Mouse (Mus musculus) urinary bladder, postnatal 0 days (tissue): Measurements from ENCODE around the gene Lasp1. TPM values are rescaled to one million over a fixed set of nuclear protein-coding genes. Genes with fewer than 3 reads are reported as not detected.

Experiments
- polyA plus RNA-seq: library from polyadenylated mRNA; unstranded; fragments of >200 nt; fragmentation: Nextera tagmentation; extraction: Ambion mirVana; gene quantifications from 2 replicates; pipeline ENCODE4 v1.2.1, GENCODE M21; 2015

The Lasp1 gene
- polyA plus RNA-seq = 101 and 122 TPM in 2 replicates

GRCm38 (mm10) chr11:97798782-97799145 lies at the start of gene Lasp1:
Gene Lasp1, plus strand, starts transcription at chr11:97799000.

GRCm38 (mm10) chr11:97766154-97766881 lies 32.5 kb upstream of the Lasp1 start, which contains the start of gene Cwc25:
Gene Cwc25, minus strand, starts transcription at chr11:97766556.

GRCm38 (mm10) chr11:97775808-97776496 lies 22.8 kb upstream of the Lasp1 start, which contains the start of gene 1700001P01Rik:
Gene 1700001P01Rik, minus strand, starts transcription at chr11:97775918.

GRCm38 (mm10) chr11:97781832-97782563 lies 16.8 kb upstream of the Lasp1 start, which contains the start of gene Rpl23:
Gene Rpl23, minus strand, starts transcription at chr11:97782437.

GRCm38 (mm10) chr11:97840539-97840954 lies 41.7 kb downstream of the Lasp1 start, which contains the start of gene B230217C12Rik:
Gene B230217C12Rik, plus strand, starts transcription at chr11:97840780.

GRCm38 (mm10) chr11:97883918-97884600 lies 85.3 kb downstream of the Lasp1 start, which contains the start of gene Fbxo47:
Gene Fbxo47, minus strand, starts transcription at chr11:97884154.

Other genes with a start within 250 kb of the Lasp1 start
- gene Srcin1, start 222.8 kb upstream of the Lasp1 start, polyA plus RNA-seq = 0.07 TPM in 1 of 2 replicates, not detected in the other
- gene Epop, start 169.3 kb upstream of the Lasp1 start, polyA plus RNA-seq = 0.53 and 0.85 TPM in 2 replicates
- 0.77 and 0.80 TPM in 2 replicates for gene Mllt6, start 135.6 kb upstream of the Lasp1 start, polyA plus RNA-seq
- 50.3 and 54.7 TPM in 2 replicates for gene Cisd3, start 113.2 kb upstream of the Lasp1 start, polyA plus RNA-seq
- gene Pcgf2, start 98.5 kb upstream of the Lasp1 start, polyA plus RNA-seq = 5.4 and 7.4 TPM in 2 replicates
- gene Psmb3, start 95.6 kb upstream of the Lasp1 start, polyA plus RNA-seq = 367 and 421 TPM in 2 replicates
- 1.1 and 1.6 TPM in 2 replicates for gene Pip4k2b, start 54.3 kb upstream of the Lasp1 start, polyA plus RNA-seq
- 8.5 and 9.5 TPM in 2 replicates for gene Cwc25, start 32.4 kb upstream of the Lasp1 start, polyA plus RNA-seq
- not detected in 2 replicates for gene 1700001P01Rik, start 23.1 kb upstream of the Lasp1 start, polyA plus RNA-seq
- gene Rpl23, start 16.6 kb upstream of the Lasp1 start, polyA plus RNA-seq = 530 and 534 TPM in 2 replicates
- 1.2 and 1.8 TPM in 2 replicates for gene B230217C12Rik, start 41.8 kb downstream of the Lasp1 start, polyA plus RNA-seq
- 0.18 and 0.29 TPM in 2 replicates for gene Fbxo47, start 85.2 kb downstream of the Lasp1 start, polyA plus RNA-seq
- gene Plxdc1, start 187.4 kb downstream of the Lasp1 start, polyA plus RNA-seq = 0.88 and 1.3 TPM in 2 replicates
- gene Arl5c, start 197.2 kb downstream of the Lasp1 start, polyA plus RNA-seq = 4.9 and 6.1 TPM in 2 replicates
- gene Cacnb1, start 224.0 kb downstream of the Lasp1 start, polyA plus RNA-seq = 4.0 and 4.4 TPM in 2 replicates
- gene Rpl19, start 227.7 kb downstream of the Lasp1 start, polyA plus RNA-seq = 793 and 882 TPM in 2 replicates